Mouse (Mus musculus) skeletal muscle tissue, adult 2 months (tissue): Measurements from ENCODE around the gene Rps27a.

Experiments
- DNase-seq: peaks from one replicate; pipeline ENCODE4 v3.0.0-alpha.2; 2012; ENCODE audit warnings: low read depth, low spot score

The Rps27a gene

GRCm38 (mm10) chr11:29512818-29513535 lies 34.9 kb downstream of the Rps27a start:
- no peak for DNase-seq

GRCm38 (mm10) chr11:29509421-29509820 lies 38.5 kb downstream of the Rps27a start:
- no peak for DNase-seq

DNA sequence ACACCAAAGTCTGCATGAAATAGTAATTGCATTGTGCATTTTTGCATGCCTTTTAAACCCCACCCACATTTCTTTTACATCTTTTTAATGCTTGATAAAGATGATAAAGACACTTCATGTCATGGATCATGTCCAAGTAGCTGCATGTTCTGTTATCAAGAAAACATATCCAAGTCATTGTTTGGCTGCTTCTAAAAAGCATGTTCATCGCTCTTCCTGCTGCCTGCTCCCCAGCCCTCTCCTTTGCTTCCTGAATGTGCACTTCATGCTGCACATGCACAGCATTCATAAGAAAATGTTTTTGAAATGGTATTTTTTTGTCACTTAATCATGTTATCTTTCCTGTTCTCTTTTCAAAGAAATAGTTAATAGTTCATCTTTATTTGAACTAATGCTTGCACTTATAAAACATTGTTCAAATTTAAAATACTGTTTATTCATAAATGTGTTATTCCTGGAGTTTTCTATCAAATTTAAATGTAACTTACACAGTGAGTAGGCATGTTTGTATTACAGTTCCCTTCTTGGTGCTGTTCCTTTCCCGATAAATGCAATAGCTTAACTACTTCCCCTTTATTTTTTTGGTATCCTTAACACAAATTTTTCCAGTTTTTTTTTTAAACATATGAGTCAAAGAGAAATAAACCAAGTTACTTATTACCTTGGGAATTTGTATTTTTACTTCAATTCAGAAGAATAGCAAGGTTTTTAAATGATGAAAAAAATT lies 42.8 kb downstream of the Rps27a start:
- DNase-seq = no peak

DNA sequence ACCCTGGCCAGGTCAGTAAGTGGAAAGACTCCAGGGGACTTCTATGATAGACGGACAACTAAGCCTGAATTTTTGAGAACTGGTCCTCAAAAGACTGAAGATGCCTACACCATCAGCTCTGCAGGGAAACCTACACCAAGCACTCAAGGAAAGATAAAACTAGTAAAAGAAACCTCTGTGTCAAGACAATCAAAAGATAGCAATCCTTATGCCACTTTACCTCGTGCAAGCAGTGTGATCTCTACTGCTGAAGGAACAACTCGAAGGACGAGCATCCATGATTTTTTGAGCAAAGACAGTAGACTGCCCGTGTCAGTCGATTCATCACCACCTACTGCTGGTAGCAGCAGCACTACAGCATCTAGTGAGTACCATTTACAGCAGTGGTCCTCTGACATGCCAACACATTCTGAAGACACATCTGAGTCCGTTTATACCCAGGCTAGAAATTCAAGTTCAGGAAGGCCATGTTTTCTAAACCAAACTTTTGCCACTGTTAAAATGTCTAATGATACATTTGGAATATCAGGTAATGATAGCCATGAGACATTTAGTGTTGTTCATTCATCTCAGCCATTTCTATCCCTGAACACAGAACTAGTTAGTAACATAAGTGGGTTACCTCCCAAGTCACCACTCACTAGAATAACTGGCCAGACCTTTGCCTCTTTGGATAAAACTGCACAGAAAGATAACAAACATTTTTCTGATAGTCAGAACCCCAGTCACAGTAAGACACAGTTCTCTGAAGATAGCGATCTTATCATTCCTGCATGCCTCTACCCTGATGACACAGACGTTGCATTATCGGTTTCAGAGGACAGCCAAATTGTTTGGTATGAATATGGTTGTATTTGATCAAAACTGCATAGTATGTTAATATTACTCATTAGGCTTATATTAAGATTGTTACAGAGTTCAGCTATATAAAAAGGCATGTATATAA lies 43.7 kb downstream of the Rps27a start:
- no peak for DNase-seq

GRCm38 (mm10) chr11:29496962-29497361 lies 50.9 kb downstream of the Rps27a start:
- DNase-seq = no peak
